Mouse (Mus musculus) kidney, adult 2 months (tissue): ENCODE results near the gene Hip1.

Experiments
- CTCF ChIP-seq: fragments of 200-500 bp; conservative IDR thresholded peaks from 2 replicates; pipeline ENCODE4 v1.5.1; 2011; ENCODE audit warnings: low read depth, mild to moderate bottlenecking, control low read depth, low read length, moderate library complexity, mixed read lengths; ENCODE audit not compliant: insufficient read depth, insufficient read length
- POLR2A ChIP-seq: fragments of 200-500 bp; IDR thresholded peaks from one replicate; pipeline ENCODE4 v1.6.1; 2011; ENCODE audit warnings: low read depth, low read length, control low read depth

- TF ChIP-seq POLR2A (no peak), CTCF (no peak)
These were observed 37.4 kb upstream of the Hip1 start for GRCm38 (mm10) chr5:135582330-135582729.
